Mouse (Mus musculus) thymus, adult 2 months (tissue): Measurements from ENCODE around the gene Nrarp.

Experiments
- CTCF ChIP-seq: fragments of 200-500 bp; IDR thresholded peaks from 2 replicates; pipeline ENCODE4 v1.5.1; 2012; ENCODE audit warnings: mild to moderate bottlenecking, control low read depth, low read length, moderate library complexity, borderline replicate concordance; ENCODE audit not compliant: control insufficient read depth, poor library complexity, insufficient read depth; ENCODE audit errors: extremely low read depth
- POLR2A ChIP-seq: fragments of 200-500 bp; IDR thresholded peaks from 2 replicates; pipeline ENCODE4 v1.6.1; 2012; ENCODE audit warnings: mild to moderate bottlenecking, low read length, control low read depth, moderate library complexity; ENCODE audit not compliant: control insufficient read depth, poor library complexity, insufficient read depth; ENCODE audit errors: extremely low read depth

DNA sequence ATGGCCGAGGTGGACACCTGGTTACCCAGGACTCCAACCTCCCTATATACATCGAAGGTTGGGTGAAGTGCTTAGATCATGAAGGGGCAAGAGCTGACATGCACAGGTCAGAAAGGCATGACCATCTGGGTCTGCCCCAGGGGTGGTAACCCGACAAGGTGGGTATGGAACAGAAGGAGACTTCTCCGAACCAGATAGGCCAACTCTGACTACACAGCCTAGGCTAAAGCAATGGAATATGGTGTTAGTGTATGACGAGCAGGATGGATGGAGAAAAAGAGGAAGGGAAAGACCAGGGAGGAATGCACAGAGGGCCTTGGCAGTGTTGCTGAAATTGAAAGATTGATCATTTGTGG, 6.0 kb downstream of the Nrarp start:
- TF ChIP-seq POLR2A = no peak
- no peak for TF ChIP-seq CTCF
